Comparison of ENCODE assay signal across 8 mouse cellular contexts in genomic region chr1:164905047-164905446, GRCm38 (mm10). TPM values are rescaled to one million over a fixed set of nuclear protein-coding genes. Genes with fewer than 3 reads are reported as not detected.
A peak's percentile ranks its signal among the peaks of the same experiment; 100 is the strongest.
DNase-seq lines count a peak whose midpoint lies in the region; ATAC-seq and TF ChIP-seq lines count a peak whose summit lies in the region.
"Had no signal": no experiment of that assay in that cellular context is flagged by ENCODE, and none has a peak within 500 bp of the region (broad histone marks: within the 10 kb centered on the region; RNA-seq: fewer than 3 reads in every experiment).

No protein-coding gene starts in this region.

- H3K4me2 ChIP-seq in midbrain, embryonic 13.5 days (replicated peaks) = no peak overlapping the region

- no peak for TF ChIP-seq POLR2A in ES-Bruce4 (IDR thresholded peaks at IDR 0.05; ENCODE audit: insufficient read depth, low read length)
- TF ChIP-seq POLR2A in embryonic fibroblast, embryonic 13.5 days (IDR thresholded peaks at IDR 0.05; ENCODE audit: low read depth, low read length) = no peak

- no peaks in the 10 kb centered on the region for H3K4me1 ChIP-seq in ES-Bruce4 (ENCODE audit: control insufficient read depth, insufficient read depth, low read length)
- no peaks in the 10 kb centered on the region for H3K4me1 ChIP-seq in embryonic fibroblast, embryonic 13.5 days (ENCODE audit: control insufficient read depth, insufficient read depth, low read length)
- H3K4me1 ChIP-seq in midbrain, embryonic 13.5 days (replicated peaks) = no peaks in the 10 kb centered on the region

- intact Hi-C loops in heart, postnatal 36 days (cut with DNase I) = loop anchor here (2.0 kb wide), 4 partner anchors 214 to 588 kb away; no protein-coding TSS in a partner anchor

- no peaks in the 10 kb centered on the region for H3K9me3 ChIP-seq in ES-Bruce4 (replicated peaks; ENCODE audit: control insufficient read depth, insufficient read depth, low read length, poor library complexity, severe bottlenecking)
- no peaks in the 10 kb centered on the region for H3K9me3 ChIP-seq in midbrain, embryonic 13.5 days

- no peak overlapping the region for H3K4me3 ChIP-seq in ES-Bruce4 (ENCODE audit: low read depth, low read length)
- H3K4me3 ChIP-seq in embryonic fibroblast, embryonic 13.5 days (ENCODE audit: insufficient read depth, low read length) = no peak overlapping the region
- no peak overlapping the region for H3K4me3 ChIP-seq in midbrain, embryonic 13.5 days (replicated peaks)
- H3K4me3 ChIP-seq: myocyte had no signal

- no peak for TF ChIP-seq EP300 in ES-Bruce4 (IDR thresholded peaks at IDR 0.05; ENCODE audit: insufficient read depth, low read depth, low read length)

- TF ChIP-seq CTCF in ES-Bruce4 (IDR thresholded peaks at IDR 0.05; ENCODE audit: low read depth, low read length) = peak; percentile 94
- TF ChIP-seq CTCF in embryonic fibroblast, embryonic 13.5 days (IDR thresholded peaks at IDR 0.05; ENCODE audit: borderline replicate concordance, insufficient read depth, low read length) = peak; percentile 82

- peak; percentile 75 for DNase-seq in adrenal gland, postnatal 14 days
- peak; percentile 55 to 65 for DNase-seq in heart, postnatal 36 days
- peak; percentile 66 to 83 for DNase-seq in kidney, postnatal 36 days
- peak; percentile 26 to 80 for DNase-seq in spleen, postnatal 10 days (ENCODE audit: low spot score in 2 of 2)

- H3K27ac ChIP-seq in ES-Bruce4 (ENCODE audit: insufficient read depth, low read length) = no peak overlapping the region
- no peak overlapping the region for H3K27ac ChIP-seq in embryonic fibroblast, embryonic 13.5 days (ENCODE audit: insufficient read depth, low read length)
- H3K27ac ChIP-seq in midbrain, embryonic 13.5 days = no peak overlapping the region

- peak; percentile 80 for ATAC-seq in midbrain, embryonic 13.5 days

- WGBS in midbrain, embryonic 13.5 days = 64% methylated on average over 4 of the region's 4 CpGs

- no peak overlapping the region for H3K9ac ChIP-seq in ES-Bruce4 (ENCODE audit: low read depth, poor library complexity, severe bottlenecking)
- H3K9ac ChIP-seq in midbrain, embryonic 13.5 days (replicated peaks) = no peak overlapping the region

- no peaks in the 10 kb centered on the region for H3K36me3 ChIP-seq in ES-Bruce4 (ENCODE audit: control insufficient read depth, insufficient read depth, low read length, poor library complexity, severe bottlenecking)
- H3K36me3 ChIP-seq in midbrain, embryonic 13.5 days = no peaks in the 10 kb centered on the region

- no peaks in the 10 kb centered on the region for H3K27me3 ChIP-seq in ES-Bruce4 (ENCODE audit: control insufficient read depth, insufficient read depth, low read length, poor library complexity, severe bottlenecking)
- H3K27me3 ChIP-seq in midbrain, embryonic 13.5 days = 0 out of 2 replicates have a peak, but pooled peaks cover 3% of the 10 kb centered on the region

RNA-seq across cellular contexts. Expression of gene Xcl1, which starts 30.3 kb away (rescaled TPM):
- polyA plus RNA-seq in ES-Bruce4 (2011; ENCODE audit: insufficient read depth, insufficient read length, low read depth, missing spikeins) = not detected in 2 replicates
- not detected in 2 replicates for total RNA-seq in adrenal gland, postnatal 14 days (2021)
- polyA plus RNA-seq in embryonic fibroblast, embryonic 13.5 days (2011; ENCODE audit: insufficient read length, low read depth, missing spikeins) = not detected in 2 replicates
- not detected for total RNA-seq in heart, postnatal 36 days (2021)
- not detected in 2 replicates for polyA plus RNA-seq in midbrain, embryonic 13.5 days (2015; fragmentation: Nextera tagmentation; extraction: Ambion mirVana)
